Mouse (Mus musculus) embryonic fibroblast, embryonic 13.5 days (primary cell): ENCODE data around the gene Lekr1. TPM values are rescaled to one million over a fixed set of nuclear protein-coding genes. Genes with fewer than 3 reads are reported as not detected.

Experiments used
- H3K27ac ChIP-seq: 2 replicates; pipeline ENCODE4 v1.5.1; 2012; ENCODE audit warnings: low read length, control low read depth, inconsistent platforms; ENCODE audit not compliant: insufficient read depth
- H3K4me1 ChIP-seq: 2 replicates; pipeline ENCODE4 v1.6.1; 2011; ENCODE audit warnings: low read length; ENCODE audit not compliant: control insufficient read depth, insufficient read depth
- H3K4me3 ChIP-seq: 2 replicates; pipeline ENCODE4 v1.5.1; 2011; ENCODE audit warnings: mild to moderate bottlenecking, control low read depth, low read length; ENCODE audit not compliant: insufficient read depth
- CTCF ChIP-seq: IDR thresholded peaks from 2 replicates; pipeline ENCODE4 v1.5.1; 2011; ENCODE audit warnings: mild to moderate bottlenecking, control low read depth, low read length, moderate library complexity, borderline replicate concordance; ENCODE audit not compliant: insufficient read depth
- POLR2A ChIP-seq: IDR thresholded peaks from 2 replicates; pipeline ENCODE4 v1.6.1; 2011; ENCODE audit warnings: low read depth, mild to moderate bottlenecking, control low read depth, low read length, moderate library complexity
- polyA plus RNA-seq: library from polyadenylated mRNA; stranded (reverse); fragments of >200 nt; gene quantifications from 2 replicates; pipeline ENCODE4 v1.2.4, GENCODE M21; 2011; ENCODE audit warnings: low read depth; ENCODE audit not compliant: missing spikeins, insufficient read length

Lekr1 gene
- polyA plus RNA-seq, 1 experiment: 5.2 TPM

- no peak overlapping the region for H3K27ac ChIP-seq
- H3K4me3 ChIP-seq: no peak overlapping the region
- TF ChIP-seq CTCF: no peak
- no peak for TF ChIP-seq POLR2A
- no peaks in the 10 kb centered on the region for H3K4me1 ChIP-seq
Observed at GRCm38 (mm10) chr3:65794711-65795110, 128.7 kb downstream of the Lekr1 start.

- H3K4me3 ChIP-seq: no peak overlapping the region
- H3K4me1 ChIP-seq: 0 out of 2 replicates have a peak, but pooled peaks cover 2% of the 10 kb centered on the region
- H3K27ac ChIP-seq: no peak overlapping the region
- TF ChIP-seq CTCF: no peak
- TF ChIP-seq POLR2A: no peak
Observed at GRCm38 (mm10) chr3:65797345-65798137, 131.5 kb downstream of the Lekr1 start.

DNA sequence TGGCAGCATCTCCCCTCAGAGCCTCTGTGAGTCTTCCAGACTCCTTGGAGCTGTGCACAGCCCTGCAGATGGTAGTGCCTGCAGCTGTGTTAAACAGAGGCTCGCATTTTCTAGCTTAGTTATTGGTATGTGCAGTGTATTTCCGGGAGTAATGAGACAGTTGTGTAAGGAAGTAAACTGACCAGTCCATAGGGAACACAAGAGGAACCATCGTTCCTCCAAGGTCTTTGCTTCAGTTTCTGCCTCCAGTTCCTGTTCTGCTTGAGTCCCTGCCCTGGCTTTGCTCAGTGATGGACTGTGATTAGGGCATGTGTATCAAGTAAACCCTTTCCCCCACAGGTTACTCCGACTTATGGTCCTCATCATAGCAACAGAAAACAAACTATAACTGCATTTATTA, 134.9 kb downstream of the Lekr1 start:
- Histone ChIP-seq H3K27ac (no peak overlapping the region), H3K4me3 (no peak overlapping the region), H3K4me1 (peaks cover 4% of the 10 kb centered on the region; the same call in 1 of the 2 replicates)
- TF ChIP-seq POLR2A (no peak), CTCF (no peak)

DNA sequence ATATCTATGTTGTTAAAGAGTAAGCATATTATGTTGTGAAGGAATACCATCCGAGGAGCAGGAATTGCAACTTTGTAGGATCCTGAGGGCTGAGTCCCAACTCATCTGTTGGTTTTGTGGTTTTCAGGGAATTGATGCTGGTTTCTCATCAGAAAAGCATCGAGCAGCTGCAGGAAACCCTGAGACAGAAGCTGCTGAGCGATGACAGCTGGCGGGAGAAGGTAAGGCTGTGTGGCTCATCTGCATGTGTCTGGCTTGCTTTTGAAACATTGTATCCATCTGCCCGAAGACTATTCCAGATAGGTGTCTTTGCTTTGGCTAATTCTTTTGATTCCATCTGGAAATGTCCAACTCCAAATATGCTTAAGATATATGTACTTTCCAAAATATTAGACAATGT, 136.2 kb downstream of the Lekr1 start:
- peaks cover 4% of the 10 kb centered on the region; the same call in 1 of the 2 replicates for H3K4me1 ChIP-seq
- no peak overlapping the region for H3K27ac ChIP-seq
- no peak overlapping the region for H3K4me3 ChIP-seq
- no peak for TF ChIP-seq POLR2A
- TF ChIP-seq CTCF: no peak

DNA sequence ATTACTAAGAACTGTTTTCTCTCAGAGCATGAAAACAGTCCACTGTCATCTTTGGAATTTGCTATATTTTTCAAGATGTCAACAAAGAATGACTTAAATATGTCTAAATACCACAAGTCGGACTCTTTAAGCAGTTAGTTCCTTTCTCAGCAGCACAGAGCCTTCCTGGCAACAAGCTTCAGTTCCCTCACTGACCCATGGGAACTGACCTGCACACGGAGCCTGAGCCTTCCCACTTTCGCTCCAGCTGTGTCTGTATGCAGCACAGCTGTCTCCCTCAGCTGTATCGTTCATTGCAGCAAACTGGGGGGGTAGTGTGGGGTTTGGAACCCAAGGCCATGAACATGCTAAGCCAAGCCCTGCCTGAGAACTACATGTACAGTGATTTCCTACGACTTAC, 136.8 kb downstream of the Lekr1 start:
- Histone ChIP-seq H3K4me1 (peaks cover 4% of the 10 kb centered on the region; the same call in 1 of the 2 replicates), H3K4me3 (no peak overlapping the region), H3K27ac (no peak overlapping the region)
- TF ChIP-seq POLR2A (no peak), CTCF (no peak)

DNA sequence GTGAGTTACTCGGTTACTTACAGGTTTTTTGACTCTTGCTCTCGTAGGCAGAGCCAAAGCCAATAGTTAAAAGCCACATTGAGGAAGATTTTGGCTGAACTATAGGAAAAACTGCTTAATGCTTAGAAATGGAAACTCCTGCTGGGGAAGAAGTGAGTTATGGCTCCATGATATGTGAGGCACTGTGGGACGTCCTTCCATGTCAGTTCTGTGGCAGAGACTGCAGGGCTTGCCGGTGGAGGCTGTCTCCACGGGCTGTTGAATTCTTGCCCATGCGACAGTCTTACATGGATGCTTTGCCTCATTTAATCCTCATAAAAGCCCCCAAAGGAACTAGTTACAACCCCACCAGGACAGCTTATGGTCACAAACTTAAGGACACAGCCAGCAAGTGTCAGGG, 148.9 kb downstream of the Lekr1 start:
- Histone ChIP-seq H3K4me1 (no peaks in the 10 kb centered on the region; the same call in 1 of the 2 replicates), H3K4me3 (no peak overlapping the region), H3K27ac (no peak overlapping the region)
- TF ChIP-seq CTCF (no peak), POLR2A (no peak)

GRCm38 (mm10) chr3:65816012-65816411, 150.0 kb downstream of the Lekr1 start:
- peaks cover 2% of the 10 kb centered on the region; the same call in 1 of the 2 replicates for H3K4me1 ChIP-seq
- no peak for TF ChIP-seq POLR2A
- TF ChIP-seq CTCF: no peak
- no peak overlapping the region for H3K4me3 ChIP-seq
- no peak overlapping the region for H3K27ac ChIP-seq

DNA sequence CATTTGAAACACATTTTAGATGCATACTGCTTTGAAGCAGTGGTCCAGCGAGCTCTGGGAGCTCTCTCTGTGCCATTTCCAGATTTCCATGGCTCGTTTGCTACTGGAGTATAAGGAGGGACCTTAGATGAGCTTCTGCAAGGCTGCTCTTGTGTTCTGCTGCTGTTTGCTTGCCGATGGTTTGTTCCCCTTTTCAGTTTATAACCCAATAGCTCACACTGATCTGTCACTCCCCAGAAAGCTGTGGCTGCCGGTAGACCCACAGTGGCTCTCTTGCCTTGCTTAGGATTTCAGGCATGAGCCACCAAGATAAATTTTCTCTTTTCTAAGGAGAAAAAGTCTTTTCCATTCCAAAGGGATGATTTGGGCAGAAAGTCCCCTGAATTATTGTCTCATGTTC, 152.6 kb downstream of the Lekr1 start:
- Histone ChIP-seq H3K4me3 (no peak overlapping the region), H3K4me1 (peaks cover 2% of the 10 kb centered on the region; the same call in 1 of the 2 replicates), H3K27ac (no peak overlapping the region)
- no peak for TF ChIP-seq CTCF
- TF ChIP-seq POLR2A: no peak

DNA sequence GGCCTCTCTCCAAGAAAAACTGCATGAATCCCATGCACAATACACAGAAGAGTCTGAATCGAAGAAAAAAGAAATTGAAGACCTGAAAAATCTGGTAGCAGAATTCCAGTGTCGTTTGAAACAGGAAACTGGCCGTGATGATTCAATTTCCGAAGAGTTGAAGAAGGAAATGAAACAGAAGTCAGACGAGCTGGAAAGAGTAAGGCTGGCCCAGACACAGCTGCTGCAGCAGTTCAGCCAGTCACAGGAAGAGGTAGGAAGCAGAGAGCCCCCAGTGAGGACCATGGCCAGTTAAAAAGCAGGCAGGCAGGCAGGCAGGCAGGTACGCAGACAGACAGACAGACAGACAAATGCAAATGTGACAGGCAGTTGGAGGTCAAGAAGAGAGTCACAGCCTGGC, 153.8 kb downstream of the Lekr1 start:
- Histone ChIP-seq H3K27ac (no peak overlapping the region), H3K4me3 (no peak overlapping the region), H3K4me1 (peaks cover 2% of the 10 kb centered on the region; the same call in 1 of the 2 replicates)
- TF ChIP-seq POLR2A (no peak), CTCF (no peak)

- no peak for TF ChIP-seq CTCF
- TF ChIP-seq POLR2A: no peak
- Histone ChIP-seq H3K4me1 (peaks cover 2% of the 10 kb centered on the region; the same call in 1 of the 2 replicates), H3K27ac (no peak overlapping the region), H3K4me3 (no peak overlapping the region)
Observed at GRCm38 (mm10) chr3:65824886-65825285, 158.9 kb downstream of the Lekr1 start.
